Mouse (Mus musculus): Measurements from ENCODE around the gene Slc35e4.
"Not testable (repeated sequence)": the region's sequence is repeated elsewhere in the genome, so short reads cannot be mapped to it uniquely, and the experiment has no call there.

The Slc35e4 gene

GRCm38 (mm10) chr11:3913316-3914108 lies 952 bp downstream of the Slc35e4 start:
- peak; percentile 88 to 91 for DNase-seq

- DNase-seq = peak; percentile 40 to 45
These were observed 1.6 kb downstream of the Slc35e4 start for GRCm38 (mm10) chr11:3912875-3913271.

- DNase-seq = peak; percentile 34 to 41
These were observed 2.2 kb downstream of the Slc35e4 start for GRCm38 (mm10) chr11:3912100-3912874.

- DNase-seq = not testable (repeated sequence)
These were observed 3.0 kb downstream of the Slc35e4 start for GRCm38 (mm10) chr11:3911440-3911839.

GRCm38 (mm10) chr11:3910513-3911310 lies 3.8 kb downstream of the Slc35e4 start:
- DNase-seq = peak; percentile 44 to 47

GRCm38 (mm10) chr11:3909236-3909635 lies 5.2 kb downstream of the Slc35e4 start:
- DNase-seq = no peak

- DNase-seq = no peak
These were observed 9.0 kb downstream of the Slc35e4 start for GRCm38 (mm10) chr11:3905446-3905845.

- no peak for DNase-seq
These were observed 9.8 kb downstream of the Slc35e4 start for GRCm38 (mm10) chr11:3904673-3905072.

GRCm38 (mm10) chr11:3903046-3903445 lies 11.4 kb downstream of the Slc35e4 start:
- peak in 1 of 2 experiments; percentile 53 for DNase-seq

GRCm38 (mm10) chr11:3902516-3902915 lies 11.9 kb downstream of the Slc35e4 start:
- no peak for DNase-seq

GRCm38 (mm10) chr11:3900296-3900695 lies 14.2 kb downstream of the Slc35e4 start:
- DNase-seq = no peak

GRCm38 (mm10) chr11:3895933-3896332 lies 18.5 kb downstream of the Slc35e4 start:
- DNase-seq = no peak

GRCm38 (mm10) chr11:3895458-3895857 lies 19.0 kb downstream of the Slc35e4 start:
- DNase-seq = no peak

GRCm38 (mm10) chr11:3894406-3895281 lies 19.8 kb downstream of the Slc35e4 start, which contains the start of the genes 4921536K21Rik and Dusp18:
Gene 4921536K21Rik, minus strand, starts transcription at chr11:3895098.
Gene Dusp18, plus strand, starts transcription at chr11:3895240.
- peak; percentile 67 to 71 for DNase-seq

- no peak for DNase-seq
These were observed 20.5 kb downstream of the Slc35e4 start for GRCm38 (mm10) chr11:3893970-3894369.

GRCm38 (mm10) chr11:3887331-3887730 lies 27.1 kb downstream of the Slc35e4 start:
- peak; percentile 34 to 41 for DNase-seq

- DNase-seq = no peak
These were observed 30.8 kb downstream of the Slc35e4 start for GRCm38 (mm10) chr11:3883711-3884110.

GRCm38 (mm10) chr11:3879836-3880235 lies 34.6 kb downstream of the Slc35e4 start:
- DNase-seq = peak; percentile 84 to 90

GRCm38 (mm10) chr11:3878660-3879059 lies 35.8 kb downstream of the Slc35e4 start:
- no peak for DNase-seq

- DNase-seq = peak; percentile 43 to 47
These were observed 38.0 kb downstream of the Slc35e4 start for GRCm38 (mm10) chr11:3876419-3876818.

GRCm38 (mm10) chr11:3864343-3864742 lies 50.1 kb downstream of the Slc35e4 start:
- DNase-seq = no peak

Measured in cerebellum, postnatal 36 days (tissue).